Mouse (Mus musculus) left cerebral cortex, postnatal 10 days (tissue): ENCODE measurements around the gene Hist1h3c. TPM values are rescaled to one million over a fixed set of nuclear protein-coding genes. Genes with fewer than 3 reads are reported as not detected.
"Not testable (repeated sequence)": the region's sequence is repeated elsewhere in the genome, so short reads cannot be mapped to it uniquely, and the experiment has no call there.

Experiments used
- DNase-seq, 2 experiments: peaks; one replicate each; pipeline ENCODE4 v3.0.0; 2021 to 2022; ENCODE audit warnings: low spot score in 2 of 2, mixed read lengths in 1 of 2; ENCODE audit errors: extremely low spot score in 1 of 2
- intact Hi-C: fragments of 180-260 bp; cut with DNase I; formaldehyde crosslinking; loops from one replicate; pipeline ENCODE4 v1.15.1; 2025
- total RNA-seq, 2 experiments: library from RNA; stranded (reverse); gene quantifications; 2 replicates each; pipeline ENCODE4 v1.2.3; 2021

Gene Hist1h3c
- total RNA-seq, 2 experiments from 2014 or later, result 13.2 to 15.0 TPM

DNA sequence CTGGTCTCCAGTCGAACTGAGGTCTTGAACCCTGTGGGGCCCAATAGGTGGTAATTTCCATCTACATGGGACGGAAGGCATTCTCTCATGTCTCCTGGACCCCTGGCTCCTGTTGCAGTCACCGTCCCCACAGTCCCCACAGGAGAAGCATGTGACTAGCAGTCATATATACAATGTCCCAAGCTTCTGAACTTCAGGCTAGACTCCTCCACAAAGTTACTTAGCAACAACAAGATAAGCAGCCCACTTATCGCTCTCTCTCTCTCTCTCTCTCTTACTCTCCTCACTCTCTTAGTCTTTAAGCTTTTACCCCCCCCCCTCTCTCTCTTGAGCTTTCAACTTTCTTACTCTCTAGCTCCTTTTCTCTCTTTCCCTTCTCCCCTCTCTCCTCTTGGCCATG lies 21.2 kb downstream of the Hist1h3c start:
- no peak for DNase-seq
- intact Hi-C loops, result no loop called here

DNA sequence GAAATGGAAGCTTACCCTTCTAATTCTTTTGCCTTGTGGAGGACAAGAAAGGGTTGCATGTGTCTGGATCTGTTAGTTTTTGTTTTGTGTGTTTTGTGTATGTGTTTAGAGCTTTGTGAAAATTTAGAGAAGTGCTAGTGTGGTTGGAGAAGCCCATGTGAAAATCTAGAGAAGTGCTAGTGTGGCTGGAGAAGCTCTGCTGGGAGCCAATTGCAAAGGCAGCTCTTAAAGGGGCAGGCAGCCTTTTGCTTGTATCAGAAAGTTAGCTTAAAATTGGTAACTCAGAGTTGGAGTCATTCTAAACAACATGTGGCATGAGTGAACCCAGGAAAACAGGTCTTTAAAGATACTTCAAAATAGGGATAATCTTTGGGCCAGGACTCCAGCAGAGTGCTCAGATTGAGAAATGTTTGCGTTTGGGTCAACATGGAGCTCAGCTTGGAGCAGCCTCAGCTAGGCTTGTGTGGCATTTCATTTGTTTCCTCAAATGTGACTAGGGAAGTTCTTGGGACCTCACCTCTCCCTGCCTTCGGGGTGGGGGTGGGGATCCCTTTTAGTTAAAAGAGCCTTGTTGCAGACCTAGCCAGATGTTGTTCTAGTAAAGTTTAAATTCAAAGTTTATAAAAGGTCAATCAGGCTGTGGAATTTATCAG lies 27.7 kb downstream of the Hist1h3c start:
- intact Hi-C loops, DNase-seq: not testable (repeated sequence)

DNA sequence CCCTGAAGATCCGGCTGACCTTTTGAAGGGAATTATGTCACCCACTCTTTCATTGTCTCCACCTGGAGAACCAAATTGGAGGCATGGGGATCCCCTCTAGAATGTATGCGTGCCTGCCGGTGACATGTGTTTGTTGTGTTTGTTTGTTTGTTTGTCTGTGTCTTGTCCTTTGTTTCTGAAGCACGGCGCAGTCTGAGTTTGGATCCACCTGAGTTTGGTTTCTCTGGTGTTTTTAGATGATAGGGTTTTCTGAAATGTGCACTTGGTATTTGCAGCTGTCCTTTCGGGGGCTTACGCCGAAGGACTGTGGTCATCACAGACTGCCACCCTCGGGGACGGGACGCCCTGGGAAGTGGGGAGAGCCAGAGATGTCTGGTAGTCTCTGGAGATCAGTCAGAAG lies 28.2 kb downstream of the Hist1h3c start:
- intact Hi-C loops, result no loop called here
- DNase-seq, result no peak

DNA sequence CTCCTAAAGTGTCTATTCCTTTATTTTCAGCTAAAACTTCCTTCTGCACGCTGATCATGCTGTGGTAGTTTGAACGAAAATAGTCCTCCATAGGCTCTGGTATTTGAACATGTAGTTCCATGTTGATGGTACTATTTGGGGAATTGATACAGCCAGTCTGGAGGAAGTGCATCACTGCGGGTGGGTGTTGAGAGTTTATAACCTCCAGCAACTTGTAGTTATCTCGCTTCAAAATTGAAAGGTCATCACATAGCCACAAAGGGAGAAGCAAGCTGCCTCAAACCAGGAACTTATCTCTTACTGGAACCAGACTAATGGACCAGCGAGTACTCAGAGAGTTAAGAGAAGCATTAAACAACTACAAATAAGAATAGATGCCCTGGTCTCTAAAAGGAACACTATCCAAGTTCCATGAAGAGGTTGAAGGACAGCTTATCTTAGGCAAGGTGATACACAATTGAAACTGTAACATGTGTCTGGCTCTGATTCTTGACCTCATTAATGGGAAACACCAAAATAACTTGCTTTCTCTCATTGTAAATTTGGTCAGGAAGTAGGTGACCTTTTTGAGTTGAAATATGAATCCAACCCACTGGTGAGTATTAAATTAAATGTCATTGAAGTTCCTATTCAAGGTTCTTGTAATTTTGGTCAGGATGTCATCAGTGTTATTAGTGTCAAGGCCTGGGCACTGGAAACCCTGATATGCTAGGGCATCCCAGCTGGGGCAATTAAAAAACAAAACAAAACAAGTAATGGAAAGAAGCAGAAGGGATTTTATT lies 28.9 kb downstream of the Hist1h3c start:
- DNase-seq, result no peak

DNA sequence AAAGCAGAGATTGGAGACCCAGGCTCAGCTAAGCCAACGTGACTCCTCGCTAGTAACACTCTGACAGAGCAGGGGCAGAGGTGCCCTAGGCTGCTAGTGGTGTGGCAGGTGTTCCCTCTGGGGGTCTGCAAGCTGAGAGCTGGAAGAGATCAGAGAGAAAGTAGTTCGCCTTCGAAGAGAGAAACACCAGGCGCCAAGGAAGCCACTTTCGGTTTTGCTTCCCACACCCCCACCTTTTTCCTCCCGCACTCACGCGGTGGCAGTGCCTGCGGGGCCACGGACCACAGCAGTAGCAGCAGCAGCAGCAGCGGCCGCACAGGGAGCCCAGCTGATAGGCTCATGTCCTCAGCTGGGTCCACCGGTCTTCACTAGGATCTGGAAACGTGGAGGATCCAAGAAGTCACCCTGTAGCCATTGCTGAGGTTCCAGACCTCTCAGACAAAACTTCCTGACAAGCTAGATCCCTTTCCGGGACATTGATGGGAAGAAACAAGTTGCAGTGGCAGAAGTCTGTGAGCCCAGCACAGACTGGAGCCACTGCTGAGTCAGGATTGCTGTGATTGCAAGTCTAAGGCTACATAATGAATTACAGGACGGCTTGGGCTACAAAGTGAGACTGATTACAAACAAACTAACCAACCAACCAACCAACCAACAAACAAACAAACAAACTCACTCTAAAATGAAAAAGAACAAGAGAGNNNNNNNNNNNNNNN lies 34.9 kb downstream of the Hist1h3c start, which contains the start of gene Hfe:
Hfe (minus strand) TSS at position 481 of the 716 bp plus-strand sequence.
- peak in 1 of 2 experiments; percentile 62 for DNase-seq
- intact Hi-C loops, result no loop called here

More for the DNA sequence above, 28.9 kb downstream of the Hist1h3c start:
- intact Hi-C loops, result no loop called here

DNA sequence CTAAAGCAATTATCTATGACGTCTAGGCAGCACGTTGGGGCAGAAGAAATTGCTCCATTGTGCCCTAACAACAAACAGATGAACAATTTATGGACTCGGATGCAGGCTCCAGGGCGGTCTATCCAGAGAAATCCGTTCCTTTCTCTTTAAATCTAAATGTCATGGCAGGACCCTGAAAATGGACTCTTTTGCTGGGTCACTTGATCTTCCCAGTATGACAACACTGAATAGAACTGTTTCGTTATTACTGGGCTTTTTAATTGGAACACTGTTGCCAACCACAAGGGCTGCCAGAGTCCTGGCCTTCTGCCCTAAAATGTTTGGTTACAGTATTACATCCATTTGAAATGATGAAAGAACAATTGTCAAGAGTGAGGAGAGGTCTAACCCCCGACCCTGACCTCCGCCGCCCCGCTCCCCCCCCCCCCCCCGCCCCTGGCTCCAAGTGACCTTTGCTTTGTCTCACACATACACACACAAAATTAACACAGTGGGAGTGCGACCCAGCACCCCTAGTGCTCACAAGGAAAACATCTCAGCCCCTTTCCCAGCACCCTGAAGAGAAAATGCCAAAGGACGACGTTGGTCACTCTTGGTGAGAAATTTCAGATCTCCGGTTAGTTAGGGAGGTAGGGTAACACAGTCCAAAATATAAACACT lies 35.6 kb downstream of the Hist1h3c start:
- intact Hi-C loops, result no loop called here
- DNase-seq, result no peak

DNA sequence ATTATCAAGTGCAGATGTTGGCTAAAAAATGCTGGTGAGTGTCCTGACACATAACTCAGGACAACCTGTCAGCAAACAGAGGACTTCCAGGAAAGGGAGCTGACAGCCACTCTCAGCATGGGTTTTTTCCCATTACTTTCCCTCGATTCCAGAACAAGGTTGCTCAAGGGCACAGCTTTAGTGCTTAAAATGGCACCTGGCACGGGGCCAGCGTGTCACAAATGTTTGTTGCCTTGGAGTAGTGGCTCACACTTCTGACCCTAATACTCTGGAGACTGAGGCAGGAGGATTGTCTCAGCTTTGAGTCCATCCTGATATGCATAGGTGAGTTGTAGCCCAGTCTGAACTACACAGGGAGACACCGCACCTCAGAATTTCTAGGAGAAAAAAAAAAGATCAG lies 36.7 kb downstream of the Hist1h3c start:
- DNase-seq, result no peak
- intact Hi-C loops, result no loop called here

DNA sequence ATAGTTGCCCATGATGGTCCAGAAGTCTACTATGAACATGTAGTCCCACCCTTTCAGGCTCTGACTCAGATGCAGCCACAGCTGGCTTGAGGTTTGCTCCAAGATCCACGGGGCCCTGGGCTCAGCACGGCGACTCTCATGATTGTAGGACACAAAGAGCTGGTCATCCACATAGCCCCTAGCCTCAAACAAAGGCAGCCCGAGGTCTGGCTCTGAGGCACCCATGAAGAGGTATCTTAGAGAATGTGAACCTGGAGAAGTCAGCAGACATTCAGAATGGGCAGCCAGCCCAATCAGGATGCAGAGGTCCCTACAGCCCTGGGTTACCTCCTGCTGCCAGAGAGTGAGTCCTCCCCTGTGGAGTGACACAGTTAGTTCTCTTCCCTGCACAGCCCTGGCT lies 37.4 kb downstream of the Hist1h3c start:
- intact Hi-C loops, result no loop called here

DNA sequence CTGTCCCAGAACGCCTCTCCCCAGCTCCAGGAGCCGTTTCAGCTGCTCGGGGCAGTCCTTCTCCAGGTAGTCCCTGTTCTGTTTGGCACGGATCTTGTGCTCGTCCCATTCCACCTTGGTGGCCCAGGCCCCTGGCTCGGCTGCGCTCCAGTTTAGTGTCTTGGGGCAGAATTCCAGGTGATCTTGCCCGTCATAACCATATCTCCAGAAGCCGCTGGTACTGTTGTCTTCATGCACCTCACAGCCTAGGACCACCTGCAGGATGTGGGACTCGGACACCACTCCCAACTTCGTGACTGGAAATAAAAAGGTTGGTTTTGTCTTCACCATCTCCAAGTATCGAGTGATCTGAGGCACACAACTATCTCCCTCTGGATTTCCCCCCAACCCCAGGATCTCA lies 38.6 kb downstream of the Hist1h3c start:
- intact Hi-C loops, result no loop called here
- DNase-seq, result no peak

More for the DNA sequence above, 37.4 kb downstream of the Hist1h3c start:
- DNase-seq, result no peak

DNA sequence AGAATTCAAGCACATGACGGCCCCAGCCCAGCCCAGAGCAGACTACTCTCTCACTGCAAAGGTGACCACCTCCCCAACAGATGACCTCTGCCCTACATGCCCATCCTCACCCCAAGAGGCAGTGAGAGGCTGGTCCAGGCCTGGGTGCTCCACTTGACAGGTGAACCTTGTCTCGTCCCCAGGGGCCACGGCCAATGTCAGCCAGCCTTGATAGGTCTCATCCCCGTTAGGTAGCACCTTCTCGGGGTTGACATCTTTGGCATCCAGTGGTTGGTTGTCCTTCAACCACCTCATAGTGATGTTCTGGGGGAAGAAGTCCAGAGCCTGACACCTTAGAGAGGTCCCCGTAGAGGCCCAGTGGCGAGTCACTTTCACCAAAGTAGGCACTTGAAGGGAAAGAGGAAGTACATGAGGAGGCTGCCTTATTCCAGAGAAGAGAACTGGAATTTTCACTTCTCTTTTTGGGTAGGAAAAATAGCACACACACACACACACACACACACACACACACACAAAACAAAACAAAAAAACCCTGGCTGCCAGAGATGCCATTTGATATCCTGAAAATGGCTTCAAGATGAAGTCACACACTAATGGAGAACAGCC lies 39.5 kb downstream of the Hist1h3c start:
- intact Hi-C loops, result no loop called here
- no peak for DNase-seq

DNA sequence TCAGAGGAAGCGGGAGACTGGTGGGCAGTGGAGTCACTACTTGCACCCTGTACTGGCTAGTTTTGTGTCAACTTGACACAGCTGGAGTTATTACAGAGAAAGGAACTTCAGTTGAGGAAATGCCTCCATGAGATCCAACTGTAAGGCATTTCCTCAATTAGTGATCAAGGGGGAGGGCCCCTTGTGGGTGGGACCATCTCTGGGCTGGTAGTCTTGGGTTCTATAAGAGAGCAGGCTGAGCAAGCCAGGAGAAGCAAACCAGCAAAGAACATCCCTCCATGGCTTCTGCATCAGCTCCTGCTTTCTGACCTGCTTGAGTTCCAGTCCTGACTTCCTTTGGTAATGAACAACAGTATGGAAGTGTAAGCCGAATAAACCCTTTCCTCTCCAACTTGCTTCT lies 42.6 kb downstream of the Hist1h3c start:
- intact Hi-C loops, DNase-seq: not testable (repeated sequence)

DNA sequence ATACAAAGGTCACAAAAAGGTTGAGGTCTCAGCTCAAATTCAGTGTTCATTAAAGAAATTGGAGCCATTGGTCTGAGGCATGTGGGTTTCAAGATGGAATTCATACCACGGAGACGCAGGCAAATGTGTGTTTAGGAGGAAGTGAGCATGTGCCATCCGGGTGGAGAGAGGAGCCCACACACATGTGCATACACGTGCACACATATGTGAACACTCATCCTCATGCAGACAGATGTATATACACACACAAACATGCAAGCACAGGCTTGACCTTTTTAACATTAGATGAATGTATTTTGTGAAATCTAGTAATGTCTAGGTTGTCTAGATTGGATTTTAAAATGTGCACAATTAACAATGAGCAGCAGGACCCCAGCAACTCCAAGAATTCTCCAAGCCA lies 43.2 kb downstream of the Hist1h3c start:
- intact Hi-C loops, result no loop called here
- DNase-seq, result no peak

DNA sequence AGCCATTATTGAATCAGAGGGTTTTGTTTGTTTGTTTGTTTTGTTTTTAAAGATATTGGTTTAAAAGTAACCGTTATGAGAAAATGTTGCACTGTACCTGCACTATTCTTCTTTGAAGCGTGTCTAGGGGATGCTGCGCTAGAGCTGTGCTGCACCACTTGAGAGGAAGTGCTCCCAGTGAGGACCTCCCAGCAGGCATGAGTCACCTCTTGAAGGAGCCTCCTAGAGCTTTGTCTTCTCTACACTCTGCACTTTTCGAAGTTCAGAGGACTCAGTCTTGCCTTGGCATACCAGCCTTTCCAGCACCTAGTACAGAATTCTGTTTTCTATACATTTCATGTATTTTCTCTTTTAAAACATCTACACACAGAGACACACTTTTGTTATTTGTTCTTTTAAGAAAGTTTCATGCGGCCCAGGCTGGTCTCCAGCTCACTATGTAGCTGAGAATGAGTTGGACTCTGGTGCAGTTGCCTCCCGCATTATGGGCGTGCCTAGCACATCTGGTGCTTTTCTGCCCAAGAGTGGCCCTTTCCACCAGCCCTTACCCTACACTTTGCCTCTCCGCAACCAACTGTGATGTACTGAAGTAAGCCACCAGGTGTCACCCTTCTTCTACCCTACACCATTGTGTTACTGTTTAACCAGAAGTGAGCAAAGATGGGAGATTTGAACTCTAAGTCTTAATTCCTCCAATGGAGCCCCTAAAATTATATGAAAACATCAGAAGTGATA lies 44.4 kb downstream of the Hist1h3c start:
- peak; percentile 70 for DNase-seq
- intact Hi-C loops, result loop anchor here (1.0 kb wide), 1 partner anchor 31 kb away; no protein-coding TSS in a partner anchor

DNA sequence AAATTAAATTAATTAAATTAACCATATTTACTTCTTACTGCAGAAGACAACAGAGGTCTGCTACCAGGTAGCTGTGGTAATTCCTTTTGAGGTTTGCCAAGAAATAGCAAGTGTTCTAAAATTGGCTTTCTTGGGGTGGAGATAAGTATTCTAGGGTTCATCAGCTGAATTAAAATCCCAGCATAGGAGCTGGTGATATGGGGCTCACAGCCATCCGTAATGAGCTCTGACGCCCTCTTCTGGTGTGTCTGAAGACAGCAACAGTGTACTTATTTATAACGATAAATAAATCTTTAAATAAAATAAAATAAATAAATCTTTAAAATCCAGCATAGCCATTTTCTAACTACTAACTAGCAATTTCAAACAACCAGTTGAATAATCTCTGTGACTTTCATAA lies 45.6 kb downstream of the Hist1h3c start:
- intact Hi-C loops, result loop anchor here (2.0 to 10.0 kb wide), 2 partner anchors 39 to 1655 kb away; partner anchors contain the start of genes Hist1h1c, Hist1h2ag, Hist1h2bj and Hist1h4i
- DNase-seq, result no peak

DNA sequence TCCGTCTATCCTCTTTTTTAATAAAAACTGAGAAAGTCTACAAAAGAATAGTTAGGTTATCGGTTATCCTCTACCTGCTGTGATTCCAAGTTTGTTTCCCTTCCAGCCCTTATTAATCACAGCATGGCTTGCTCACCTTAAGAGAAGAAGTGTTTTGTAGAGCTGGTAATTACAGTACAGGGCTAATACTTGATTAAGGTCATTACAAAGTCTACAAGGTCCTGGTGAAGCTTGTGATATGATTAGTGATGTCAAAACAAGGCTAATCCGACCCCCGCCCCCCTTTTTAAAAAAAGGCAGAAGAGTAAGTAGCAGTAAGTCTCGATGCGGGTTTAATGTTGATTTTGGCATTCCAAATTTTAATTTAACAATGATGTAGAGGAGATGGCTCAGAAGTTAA lies 46.4 kb downstream of the Hist1h3c start:
- no peak for DNase-seq
- intact Hi-C loops, result loop anchor here (1.0 to 10.0 kb wide), 3 partner anchors 15 to 1654 kb away; partner anchors contain the start of genes Hist1h1c, Hist1h2ag, Hist1h2bc and Hist1h2bj

DNA sequence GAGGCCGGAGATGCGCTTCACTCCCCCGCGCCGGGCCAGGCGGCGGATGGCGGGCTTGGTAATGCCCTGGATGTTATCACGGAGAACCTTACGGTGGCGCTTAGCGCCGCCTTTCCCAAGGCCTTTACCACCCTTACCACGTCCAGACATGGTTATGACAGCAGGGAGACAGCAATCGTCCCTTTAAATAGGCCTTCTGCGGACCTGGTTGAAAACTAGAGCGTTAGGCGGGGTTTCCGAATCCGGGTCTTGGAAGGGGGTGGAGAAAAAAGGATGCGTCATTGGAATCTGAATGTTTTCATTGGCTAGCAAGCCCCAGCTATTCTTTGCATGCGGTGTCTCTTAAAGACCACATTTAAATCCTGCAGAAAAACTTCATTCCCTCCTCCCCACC lies 47.1 kb downstream of the Hist1h3c start, which contains the start of gene Hist1h4c:
Hist1h4c (minus strand) TSS at position 155 of the 394 bp plus-strand sequence.
- peak; percentile 96 to 99 for DNase-seq
- intact Hi-C loops, result loop anchor here (1.0 to 10.0 kb wide), 3 partner anchors 14 to 1653 kb away; partner anchors contain the start of genes Hist1h1c, Hist1h2ag, Hist1h2bc and Hist1h2bj

DNA sequence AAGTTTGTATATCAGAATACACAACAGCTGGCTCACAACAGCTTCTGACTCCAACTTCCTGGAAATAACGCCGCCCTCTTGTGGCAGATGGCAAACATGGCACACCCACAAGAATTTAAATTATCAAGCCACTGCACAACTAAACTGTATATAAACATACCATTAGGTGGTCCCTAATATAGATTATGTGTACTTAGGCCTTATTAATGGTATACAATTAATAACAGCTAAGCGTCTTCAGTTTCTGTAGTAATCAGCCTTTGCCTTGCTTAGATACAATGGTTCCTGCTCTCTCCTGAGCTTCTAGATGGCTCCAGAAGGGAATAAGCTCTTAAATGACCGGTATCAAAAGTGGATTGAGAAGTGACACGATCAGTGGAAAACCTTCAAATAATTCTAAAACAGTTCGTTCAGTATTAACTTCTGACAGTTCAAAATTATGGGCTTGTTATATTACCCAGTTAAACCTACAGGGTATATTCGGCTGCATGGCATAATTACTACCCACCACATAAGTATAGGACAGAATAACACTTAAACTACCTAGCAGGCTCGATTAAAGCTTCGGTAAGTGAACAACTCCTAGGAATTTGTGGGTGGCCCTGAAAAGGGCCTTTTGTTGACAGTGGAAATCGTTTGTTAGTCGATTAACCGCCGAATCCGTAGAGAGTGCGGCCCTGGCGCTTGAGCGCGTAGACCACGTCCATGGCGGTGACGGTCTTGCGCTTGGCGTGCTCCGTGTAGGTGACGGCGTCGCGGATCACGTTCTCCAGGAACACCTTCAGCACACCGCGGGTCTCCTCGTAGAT lies 47.7 kb downstream of the Hist1h3c start:
- intact Hi-C loops, result loop anchor here (1.0 to 10.0 kb wide), 3 partner anchors 13 to 1653 kb away; partner anchors contain the start of genes Hist1h1c, Hist1h2ag, Hist1h2bc and Hist1h2bj
- DNase-seq, result peak in 1 of 2 experiments; percentile 71
